Mouse (Mus musculus): ENCODE data around the gene Sun1. TPM values are rescaled to one million over a fixed set of nuclear protein-coding genes. Genes with fewer than 3 reads are reported as not detected.

Gene Sun1
- polyA plus RNA-seq, 1 experiment: 72.7 TPM

- TF ChIP-seq CTCF (IDR thresholded peaks at IDR 0.05; ENCODE audit: borderline replicate concordance, extremely low read depth, insufficient read depth, insufficient read length): no peak
- TF ChIP-seq POLR2A (IDR thresholded peaks at IDR 0.05; ENCODE audit: borderline replicate concordance, extremely low read depth, insufficient read depth, insufficient read length, poor library complexity, severe bottlenecking): no peak
- DNase-seq (ENCODE audit: low read depth): no peak
Measured at GRCm38 (mm10) chr5:139267661-139268060, 67.2 kb downstream of the Sun1 start.

- DNase-seq (ENCODE audit: low read depth): peak; percentile 35
- TF ChIP-seq POLR2A (IDR thresholded peaks at IDR 0.05; ENCODE audit: borderline replicate concordance, extremely low read depth, insufficient read depth, insufficient read length, poor library complexity, severe bottlenecking) (no peak), CTCF (IDR thresholded peaks at IDR 0.05; ENCODE audit: borderline replicate concordance, extremely low read depth, insufficient read depth, insufficient read length) (no peak)
Measured at GRCm38 (mm10) chr5:139270806-139271521, 70.5 kb downstream of the Sun1 start.

GRCm38 (mm10) chr5:139271994-139272554, 71.6 kb downstream of the Sun1 start:
- DNase-seq (ENCODE audit: low read depth): no peak

GRCm38 (mm10) chr5:139277287-139277686, 76.8 kb downstream of the Sun1 start:
- TF ChIP-seq POLR2A (IDR thresholded peaks at IDR 0.05; ENCODE audit: borderline replicate concordance, extremely low read depth, insufficient read depth, insufficient read length, poor library complexity, severe bottlenecking): no peak
- no peak for DNase-seq (ENCODE audit: low read depth)

More at GRCm38 (mm10) chr5:139271994-139272554, 71.6 kb downstream of the Sun1 start:
- TF ChIP-seq POLR2A (IDR thresholded peaks at IDR 0.05; ENCODE audit: borderline replicate concordance, extremely low read depth, insufficient read depth, insufficient read length, poor library complexity, severe bottlenecking) (no peak), CTCF (IDR thresholded peaks at IDR 0.05; ENCODE audit: borderline replicate concordance, extremely low read depth, insufficient read depth, insufficient read length) (no peak)

- TF ChIP-seq CTCF (IDR thresholded peaks at IDR 0.05; ENCODE audit: borderline replicate concordance, extremely low read depth, insufficient read depth, insufficient read length): no peak
- TF ChIP-seq POLR2A (IDR thresholded peaks at IDR 0.05; ENCODE audit: borderline replicate concordance, extremely low read depth, insufficient read depth, insufficient read length, poor library complexity, severe bottlenecking): no peak
- DNase-seq (ENCODE audit: low read depth): peak; percentile 26
Measured at GRCm38 (mm10) chr5:139281373-139282112, 81.1 kb downstream of the Sun1 start.

- TF ChIP-seq CTCF (IDR thresholded peaks at IDR 0.05; ENCODE audit: borderline replicate concordance, extremely low read depth, insufficient read depth, insufficient read length) (peak; percentile 95), POLR2A (IDR thresholded peaks at IDR 0.05; ENCODE audit: borderline replicate concordance, extremely low read depth, insufficient read depth, insufficient read length, poor library complexity, severe bottlenecking) (no peak)
- DNase-seq (ENCODE audit: low read depth): peak; percentile 80
Measured at GRCm38 (mm10) chr5:139282191-139282590, 81.8 kb downstream of the Sun1 start.

GRCm38 (mm10) chr5:139283460-139284180, 83.2 kb downstream of the Sun1 start:
- TF ChIP-seq POLR2A (IDR thresholded peaks at IDR 0.05; ENCODE audit: borderline replicate concordance, extremely low read depth, insufficient read depth, insufficient read length, poor library complexity, severe bottlenecking) (no peak), CTCF (IDR thresholded peaks at IDR 0.05; ENCODE audit: borderline replicate concordance, extremely low read depth, insufficient read depth, insufficient read length) (0 out of 2 replicates have a peak, but pooled peaks have one; percentile 0)
- no peak for DNase-seq (ENCODE audit: low read depth)

- TF ChIP-seq CTCF (IDR thresholded peaks at IDR 0.05; ENCODE audit: borderline replicate concordance, extremely low read depth, insufficient read depth, insufficient read length) (no peak), POLR2A (IDR thresholded peaks at IDR 0.05; ENCODE audit: borderline replicate concordance, extremely low read depth, insufficient read depth, insufficient read length, poor library complexity, severe bottlenecking) (no peak)
- DNase-seq (ENCODE audit: low read depth): no peak
Measured at GRCm38 (mm10) chr5:139285383-139286067, 85.1 kb downstream of the Sun1 start.

GRCm38 (mm10) chr5:139286142-139286941, 85.9 kb downstream of the Sun1 start:
- no peak for DNase-seq (ENCODE audit: low read depth)
- TF ChIP-seq CTCF (IDR thresholded peaks at IDR 0.05; ENCODE audit: borderline replicate concordance, extremely low read depth, insufficient read depth, insufficient read length) (no peak), POLR2A (IDR thresholded peaks at IDR 0.05; ENCODE audit: borderline replicate concordance, extremely low read depth, insufficient read depth, insufficient read length, poor library complexity, severe bottlenecking) (no peak)

- no peak for TF ChIP-seq CTCF (IDR thresholded peaks at IDR 0.05; ENCODE audit: borderline replicate concordance, extremely low read depth, insufficient read depth, insufficient read length)
- no peak for TF ChIP-seq POLR2A (IDR thresholded peaks at IDR 0.05; ENCODE audit: borderline replicate concordance, extremely low read depth, insufficient read depth, insufficient read length, poor library complexity, severe bottlenecking)
- no peak for DNase-seq (ENCODE audit: low read depth)
Measured at GRCm38 (mm10) chr5:139287099-139287498, 86.7 kb downstream of the Sun1 start.

Measured in brain, embryonic 14.5 days (tissue).